Mouse (Mus musculus) kidney, embryonic 14.5 days (tissue): Measurements from ENCODE around the gene Zfhx3. TPM values are rescaled to one million over a fixed set of nuclear protein-coding genes. Genes with fewer than 3 reads are reported as not detected.

Experiments
- ATAC-seq: fragments of 200-750 bp; cut with Nextera tagmentation; 2 replicates; pipeline ENCODE4 v1.8.0; 2017; ENCODE audit warnings: moderate number of reproducible peaks, mild to moderate bottlenecking, moderate TSS enrichment, moderate library complexity; ENCODE audit not compliant: low FRiP score, low TSS enrichment
- H3K27ac ChIP-seq: fragments of 300-500 bp; sonication (generic); 2 replicates; pipeline ENCODE4 v1.5.1; 2014; ENCODE audit warnings: low read depth, mild to moderate bottlenecking, low read length, moderate library complexity, mixed read lengths
- H3K27me3 ChIP-seq: fragments of 300-500 bp; sonication (generic); 2 replicates; pipeline ENCODE4 v1.6.1; 2014; ENCODE audit warnings: mild to moderate bottlenecking, low read length; ENCODE audit not compliant: control insufficient read depth, insufficient read depth
- H3K36me3 ChIP-seq: fragments of 300-500 bp; sonication (generic); 2 replicates; pipeline ENCODE4 v1.6.1; 2014; ENCODE audit warnings: low read length, mixed read lengths; ENCODE audit not compliant: control insufficient read depth, insufficient read depth
- H3K4me1 ChIP-seq: fragments of 300-500 bp; sonication (generic); 2 replicates; pipeline ENCODE4 v1.6.1; 2014; ENCODE audit warnings: low read length, mixed read lengths; ENCODE audit not compliant: control insufficient read depth, insufficient read depth
- H3K4me2 ChIP-seq: fragments of 300-500 bp; sonication (generic); replicated peaks from 2 replicates; pipeline ENCODE4 v1.6.1; 2014; ENCODE audit warnings: low read depth, mild to moderate bottlenecking, low read length
- H3K4me3 ChIP-seq: fragments of 300-500 bp; sonication (generic); 2 replicates; pipeline ENCODE4 v1.5.1; 2014; ENCODE audit warnings: mild to moderate bottlenecking, low read length
- H3K9ac ChIP-seq: fragments of 300-500 bp; sonication (generic); 2 replicates; pipeline ENCODE4 v1.6.1; 2014; ENCODE audit warnings: low read depth, mild to moderate bottlenecking, low read length, moderate library complexity
- H3K9me3 ChIP-seq: fragments of 300-500 bp; sonication (generic); 2 replicates; pipeline ENCODE4 v1.6.1; 2016; ENCODE audit warnings: low read length; ENCODE audit not compliant: control insufficient read depth
- WGBS: fragments of 180-500 bp; shearing (Covaris S2); extraction: QIAGEN DNeasy Blood & Tissue Kit; methylation state at CpG from one replicate; pipeline ENCODE4 v1.1.7; 2014; 5-methylcytosine and 5-hydroxymethylcytosine counted together
- polyA plus RNA-seq: library from polyadenylated mRNA; unstranded; fragments of >200 nt; fragmentation: Nextera tagmentation; extraction: Ambion mirVana; gene quantifications from 2 replicates; pipeline ENCODE4 v1.2.1, GENCODE M21; 2014

Gene Zfhx3
- polyA plus RNA-seq, 1 experiment from 2014 or later: 11.7 TPM

DNA sequence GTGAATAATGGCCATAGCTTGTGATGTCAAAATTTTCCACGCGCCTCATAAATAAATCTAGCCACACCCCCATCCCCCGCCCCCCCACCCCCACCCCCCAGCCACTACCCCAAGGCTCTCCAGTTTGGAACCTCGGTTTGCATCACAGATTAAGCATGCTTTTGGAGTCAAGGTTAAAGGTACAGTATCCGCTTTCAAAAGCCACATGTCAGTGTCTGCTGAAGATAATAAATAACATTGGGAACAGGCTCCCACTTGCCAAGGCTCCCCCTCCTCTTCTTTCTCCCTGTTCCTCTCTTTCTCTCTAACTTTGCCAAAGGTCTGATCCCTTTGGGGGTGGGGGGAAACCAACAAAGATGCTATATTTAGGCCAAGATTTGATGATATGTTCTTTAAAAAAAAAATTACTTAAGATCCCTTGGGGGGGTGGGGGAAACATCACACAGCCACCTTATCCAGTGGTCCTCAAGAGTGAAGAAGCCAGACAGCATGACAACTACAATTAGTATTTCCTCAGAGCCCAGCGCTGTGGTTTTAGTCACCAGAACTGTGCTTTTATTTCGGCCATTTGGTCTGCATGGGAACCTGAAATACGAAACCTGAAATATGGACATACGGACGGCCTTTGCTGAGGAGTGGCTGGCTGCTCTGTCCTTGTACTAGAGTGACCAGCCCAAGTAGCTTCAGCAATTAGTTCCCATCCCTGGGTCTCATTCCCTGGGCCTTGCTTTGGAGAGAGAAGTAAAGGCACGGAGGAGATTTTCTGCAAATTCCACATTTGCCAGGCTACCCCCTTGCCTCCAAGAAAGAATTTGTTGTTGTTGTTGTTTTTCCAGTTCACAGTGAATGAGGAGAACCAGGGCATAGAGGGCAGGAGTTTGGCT, 84.4 kb downstream of the Zfhx3 start:
- Histone ChIP-seq H3K36me3 (no peaks in the 10 kb centered on the region), H3K4me2 (peak overlapping the region; percentile 54), H3K27ac (peak overlapping the region; percentile 42; the same call in 1 of the 2 replicates), H3K4me1 (peaks cover 20% of the 10 kb centered on the region; the same call in 1 of the 2 replicates), H3K4me3 (peak overlapping the region; percentile 22), H3K9ac (no peak overlapping the region), H3K27me3 (0 out of 2 replicates have a peak, but pooled peaks cover 2% of the 10 kb centered on the region), H3K9me3 (no peaks in the 10 kb centered on the region; the same call in 1 of the 2 replicates)
- WGBS: 19% methylated on average over 11 of the region's 11 CpGs
- ATAC-seq: peak; percentile 70

DNA sequence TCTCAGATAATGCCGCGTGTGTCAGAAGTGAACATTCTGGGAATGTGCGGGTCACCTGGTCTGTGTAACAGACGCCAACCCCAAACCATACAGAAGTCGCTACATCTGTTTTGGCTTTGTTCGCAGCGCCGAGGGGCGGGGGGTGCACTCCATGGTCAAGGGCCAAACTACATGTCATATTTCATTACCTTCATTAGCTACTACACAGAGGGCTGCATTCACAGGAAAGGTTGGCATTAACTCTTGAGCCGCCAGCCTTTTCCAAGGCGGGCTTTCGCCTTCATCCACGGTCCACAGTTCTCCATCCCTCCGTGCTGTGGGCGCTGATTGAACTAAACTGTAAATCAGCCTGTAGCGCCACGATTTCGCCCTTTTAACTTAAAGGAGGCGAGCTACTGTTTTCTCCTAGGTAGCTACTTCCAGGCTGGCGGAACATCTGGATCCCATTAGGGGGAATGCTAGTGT, 85.1 kb downstream of the Zfhx3 start:
- H3K9me3 ChIP-seq: no peaks in the 10 kb centered on the region; the same call in 1 of the 2 replicates
- 0 out of 2 replicates have a peak, but pooled peaks cover 2% of the 10 kb centered on the region for H3K27me3 ChIP-seq
- H3K36me3 ChIP-seq: no peaks in the 10 kb centered on the region
- H3K27ac ChIP-seq: 0 out of 2 replicates have a peak overlapping the region, but pooled peaks have one; percentile 42
- WGBS: 10% methylated on average over 20 of the region's 20 CpGs
- peak overlapping the region; percentile 22 for H3K4me3 ChIP-seq
- H3K9ac ChIP-seq: peak overlapping the region; percentile 37; the same call in 1 of the 2 replicates
- 0 out of 2 replicates have a peak, but pooled peaks have one; percentile 56 for ATAC-seq
- peaks cover 20% of the 10 kb centered on the region; the same call in 1 of the 2 replicates for H3K4me1 ChIP-seq
- peak overlapping the region; percentile 54 for H3K4me2 ChIP-seq

DNA sequence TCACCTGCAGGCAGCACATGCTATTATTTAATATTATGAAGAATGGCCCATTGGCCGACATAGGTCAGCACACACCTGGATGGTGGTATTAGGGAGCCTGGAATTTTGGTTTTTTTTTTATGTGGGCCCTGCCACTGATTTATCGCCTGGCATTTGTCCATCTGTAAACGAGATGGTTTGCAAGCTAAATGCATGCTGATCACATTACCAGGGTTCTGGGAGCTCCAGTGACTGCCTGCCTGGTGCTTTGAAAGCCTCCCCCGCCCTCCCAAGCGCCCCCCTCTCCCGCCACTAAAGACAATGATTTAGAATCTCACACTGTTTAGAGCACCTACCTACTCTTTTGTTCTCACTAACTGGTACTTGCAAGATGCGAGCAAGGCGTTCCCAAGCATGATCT, 86.0 kb downstream of the Zfhx3 start:
- Histone ChIP-seq H3K9ac (no peak overlapping the region), H3K27ac (no peak overlapping the region), H3K9me3 (no peaks in the 10 kb centered on the region; the same call in 1 of the 2 replicates), H3K4me1 (peaks cover 20% of the 10 kb centered on the region; the same call in 1 of the 2 replicates), H3K36me3 (no peaks in the 10 kb centered on the region), H3K27me3 (0 out of 2 replicates have a peak, but pooled peaks cover 2% of the 10 kb centered on the region), H3K4me3 (no peak overlapping the region), H3K4me2 (no peak overlapping the region)
- ATAC-seq: peak; percentile 41; the same call in 1 of the 2 replicates
- WGBS: 17% methylated on average over 8 of the region's 8 CpGs

DNA sequence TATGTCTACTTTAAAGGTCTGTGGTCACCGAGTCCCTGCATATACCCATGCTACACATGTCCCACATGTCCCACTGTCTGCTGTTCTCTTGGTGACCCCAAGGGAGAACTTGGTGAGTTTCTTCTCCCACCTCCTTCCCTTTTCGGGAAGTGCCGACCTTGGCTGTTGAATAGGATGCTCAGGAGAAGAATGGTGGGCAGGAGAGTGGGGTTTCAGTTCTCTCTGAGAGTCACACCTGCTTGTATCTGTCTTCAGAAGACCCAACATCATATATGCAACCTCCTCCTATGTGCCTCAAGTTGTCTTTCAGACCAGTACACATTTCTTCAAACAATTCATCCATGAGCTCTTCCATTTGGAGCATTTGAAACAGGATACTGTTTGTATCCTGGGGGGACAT, 88.7 kb downstream of the Zfhx3 start:
- Histone ChIP-seq H3K4me3 (no peak overlapping the region), H3K27me3 (0 out of 2 replicates have a peak, but pooled peaks cover 2% of the 10 kb centered on the region), H3K27ac (no peak overlapping the region), H3K9me3 (no peaks in the 10 kb centered on the region), H3K9ac (no peak overlapping the region), H3K4me2 (no peak overlapping the region), H3K4me1 (peaks cover 20% of the 10 kb centered on the region; the same call in 1 of the 2 replicates), H3K36me3 (no peaks in the 10 kb centered on the region)
- no peak for ATAC-seq
- 84% methylated on average over 3 of the region's 3 CpGs for WGBS

DNA sequence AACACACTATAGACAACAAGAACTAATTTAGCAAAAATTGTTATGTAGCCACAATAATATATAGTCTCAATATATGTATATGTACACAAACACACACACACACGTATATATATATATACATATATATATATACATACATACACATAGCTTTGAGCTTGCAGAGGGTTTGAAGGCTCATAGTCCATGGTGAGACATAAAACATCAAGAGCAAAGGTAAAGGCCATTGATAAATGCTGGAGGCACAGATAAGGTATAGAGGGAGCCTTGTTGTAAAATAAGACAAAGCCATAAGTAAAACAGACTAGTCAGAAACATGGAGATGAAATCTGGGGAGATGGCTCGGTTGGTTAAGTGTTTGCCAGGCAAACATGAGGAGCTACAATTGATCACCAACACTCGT, 91.6 kb downstream of the Zfhx3 start:
- no peaks in the 10 kb centered on the region for H3K36me3 ChIP-seq
- no peak overlapping the region for H3K4me2 ChIP-seq
- ATAC-seq: no peak
- no peaks in the 10 kb centered on the region for H3K4me1 ChIP-seq
- no peak overlapping the region for H3K27ac ChIP-seq
- H3K9me3 ChIP-seq: no peaks in the 10 kb centered on the region
- no peak overlapping the region for H3K4me3 ChIP-seq
- no peaks in the 10 kb centered on the region for H3K27me3 ChIP-seq
- 83% methylated on average over 3 of the region's 3 CpGs for WGBS
- H3K9ac ChIP-seq: no peak overlapping the region

DNA sequence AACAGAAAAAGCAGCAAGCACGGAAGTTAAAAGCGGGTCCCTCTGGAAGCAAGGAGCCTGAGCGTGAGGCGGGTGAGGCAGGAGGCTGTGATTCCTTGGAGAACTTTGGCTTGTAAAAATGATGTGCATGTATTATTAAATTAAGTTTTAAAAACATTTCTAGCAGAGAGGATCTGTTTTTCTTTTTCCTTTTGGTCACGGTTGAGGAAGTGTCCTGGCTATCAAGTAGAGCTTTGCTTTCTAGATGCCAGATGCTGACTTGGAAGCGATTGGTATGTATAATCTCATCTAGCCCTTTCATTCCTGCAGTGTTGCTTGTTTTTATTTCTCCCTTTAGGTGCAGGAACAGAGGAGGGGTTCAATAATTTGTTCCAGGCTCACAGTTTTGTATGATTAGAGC, 92.3 kb downstream of the Zfhx3 start:
- H3K4me1 ChIP-seq: no peaks in the 10 kb centered on the region
- H3K4me2 ChIP-seq: no peak overlapping the region
- no peaks in the 10 kb centered on the region for H3K27me3 ChIP-seq
- no peak overlapping the region for H3K27ac ChIP-seq
- no peak overlapping the region for H3K4me3 ChIP-seq
- no peaks in the 10 kb centered on the region for H3K36me3 ChIP-seq
- H3K9me3 ChIP-seq: no peaks in the 10 kb centered on the region
- 79% methylated on average over 6 of the region's 6 CpGs for WGBS
- ATAC-seq: no peak
- no peak overlapping the region for H3K9ac ChIP-seq

DNA sequence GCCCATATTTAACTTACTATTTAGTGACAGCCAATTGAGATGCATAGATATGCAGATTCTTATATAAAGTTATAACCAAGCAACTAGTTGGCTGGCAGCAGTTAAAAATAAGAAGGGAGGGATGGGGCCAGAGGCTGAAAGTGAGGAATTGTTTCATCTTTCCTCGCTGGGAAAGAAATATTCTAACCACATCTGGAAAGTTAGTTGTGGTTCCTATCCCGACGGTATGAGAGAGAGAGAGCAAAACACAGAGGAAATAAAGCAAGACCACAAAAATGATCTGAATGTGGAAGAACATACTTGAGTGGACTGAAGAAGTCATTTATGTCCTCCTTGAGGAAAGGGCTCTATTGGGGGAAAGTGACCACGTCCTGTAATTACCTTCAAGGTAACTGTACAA, 101.2 kb downstream of the Zfhx3 start:
- Histone ChIP-seq H3K27ac (no peak overlapping the region), H3K36me3 (no peaks in the 10 kb centered on the region), H3K4me1 (no peaks in the 10 kb centered on the region), H3K27me3 (no peaks in the 10 kb centered on the region), H3K9ac (no peak overlapping the region), H3K4me2 (no peak overlapping the region), H3K4me3 (no peak overlapping the region), H3K9me3 (no peaks in the 10 kb centered on the region)
- WGBS: 82% methylated on average over 4 of the region's 4 CpGs
- ATAC-seq: no peak

DNA sequence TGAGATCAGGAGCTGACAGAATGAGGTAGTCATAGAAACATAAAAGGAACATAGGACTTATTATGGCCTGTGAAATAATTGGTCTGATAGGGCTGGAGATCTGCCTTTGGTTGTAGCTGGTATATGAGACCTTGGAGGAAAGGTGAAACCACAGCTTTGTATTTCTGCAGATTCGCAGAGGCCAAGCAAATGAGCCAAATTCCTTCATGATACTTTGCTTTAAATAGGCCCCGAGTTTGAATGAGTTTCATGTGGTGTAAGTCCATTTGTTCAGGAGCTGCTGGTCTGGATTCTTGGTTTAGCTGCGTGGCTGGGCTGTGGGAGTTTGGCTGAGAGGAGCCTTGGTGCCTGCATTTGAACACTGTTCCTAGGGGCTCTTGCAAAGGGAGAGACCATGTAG, 101.7 kb downstream of the Zfhx3 start:
- 79% methylated on average over 3 of the region's 3 CpGs for WGBS
- Histone ChIP-seq H3K27ac (no peak overlapping the region), H3K9me3 (no peaks in the 10 kb centered on the region), H3K4me2 (no peak overlapping the region), H3K27me3 (no peaks in the 10 kb centered on the region), H3K9ac (no peak overlapping the region), H3K36me3 (no peaks in the 10 kb centered on the region), H3K4me1 (no peaks in the 10 kb centered on the region), H3K4me3 (no peak overlapping the region)
- no peak for ATAC-seq

DNA sequence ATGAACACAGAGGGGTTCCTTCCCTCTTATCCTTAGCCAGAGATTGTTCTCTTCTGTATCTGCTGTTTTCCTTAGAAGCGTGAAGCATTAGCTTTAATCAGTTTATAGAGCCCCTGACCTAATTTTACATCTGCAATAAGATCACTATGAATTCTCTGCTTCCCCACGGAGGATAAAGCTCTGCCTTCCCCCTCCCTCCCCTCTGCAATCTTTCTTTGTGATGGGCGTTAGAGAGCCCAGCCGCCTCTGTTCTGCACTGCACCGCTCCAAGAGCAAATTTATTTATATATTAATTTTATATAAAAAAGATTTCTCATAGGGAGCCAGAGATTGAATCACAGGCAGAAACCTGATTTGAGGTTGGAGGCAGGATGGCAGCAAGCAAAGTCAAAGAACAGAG, 113.8 kb downstream of the Zfhx3 start:
- H3K36me3 ChIP-seq: no peaks in the 10 kb centered on the region
- H3K27me3 ChIP-seq: no peaks in the 10 kb centered on the region
- H3K9ac ChIP-seq: no peak overlapping the region
- H3K9me3 ChIP-seq: no peaks in the 10 kb centered on the region
- no peak overlapping the region for H3K4me2 ChIP-seq
- no peak overlapping the region for H3K27ac ChIP-seq
- H3K4me1 ChIP-seq: no peaks in the 10 kb centered on the region
- no peak overlapping the region for H3K4me3 ChIP-seq
- 63% methylated on average over 5 of the region's 5 CpGs for WGBS
- ATAC-seq: no peak
